Mouse (Mus musculus): ENCODE results near the gene Tspan9.

- no peak for TF ChIP-seq CTCF (IDR thresholded peaks at IDR 0.05; ENCODE audit: low read depth)
- no peak for TF ChIP-seq EP300 (optimal IDR thresholded peaks at IDR 0.05)
These were observed 157.0 kb downstream of the Tspan9 start for GRCm38 (mm10) chr6:127986357-127986756.
